Mouse (Mus musculus): ENCODE measurements around the gene Ppcdc.
A peak's percentile ranks its signal among the peaks of the same experiment; 100 is the strongest.

Ppcdc gene

DNA sequence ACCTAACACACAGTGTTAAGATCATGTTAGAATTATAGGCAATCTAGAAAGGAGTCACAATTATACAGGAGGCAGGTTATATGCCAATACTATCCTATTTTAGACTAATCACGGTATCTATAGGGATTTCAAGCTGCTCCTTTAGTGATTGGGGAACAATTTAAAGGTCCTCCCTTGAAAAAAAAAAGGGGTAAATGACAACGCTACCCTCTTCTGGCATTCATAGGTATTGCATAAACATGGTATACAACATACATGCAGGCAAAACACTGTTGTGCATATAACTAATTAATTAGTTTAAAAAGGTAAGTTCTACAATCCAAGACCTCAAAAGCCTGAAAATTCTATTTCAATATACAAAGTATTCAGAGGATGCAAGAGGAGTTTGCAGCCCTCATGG is 88.6 kb downstream of the Ppcdc start:
- DNase-seq = no peak

DNA sequence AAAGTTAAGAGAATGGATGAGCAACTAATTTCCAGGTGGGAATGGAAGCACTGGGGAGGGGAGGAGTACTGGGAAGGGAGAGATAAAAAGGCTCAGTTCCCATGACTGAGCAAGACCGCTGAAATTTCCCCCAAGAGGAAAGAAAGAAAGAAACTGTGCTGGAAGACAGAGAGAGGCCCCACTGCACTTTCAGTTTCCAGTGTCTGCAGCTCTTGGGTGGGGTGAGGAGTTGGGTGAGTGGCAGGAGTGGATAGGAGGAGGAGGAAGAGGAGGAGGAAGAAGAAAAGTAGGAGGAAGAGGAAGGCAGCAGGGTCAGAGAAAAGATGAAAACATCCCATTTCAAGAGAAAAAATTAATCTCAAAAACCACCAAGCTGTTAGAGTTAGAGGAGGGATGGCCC is 94.0 kb downstream of the Ppcdc start:
- DNase-seq = no peak

DNA sequence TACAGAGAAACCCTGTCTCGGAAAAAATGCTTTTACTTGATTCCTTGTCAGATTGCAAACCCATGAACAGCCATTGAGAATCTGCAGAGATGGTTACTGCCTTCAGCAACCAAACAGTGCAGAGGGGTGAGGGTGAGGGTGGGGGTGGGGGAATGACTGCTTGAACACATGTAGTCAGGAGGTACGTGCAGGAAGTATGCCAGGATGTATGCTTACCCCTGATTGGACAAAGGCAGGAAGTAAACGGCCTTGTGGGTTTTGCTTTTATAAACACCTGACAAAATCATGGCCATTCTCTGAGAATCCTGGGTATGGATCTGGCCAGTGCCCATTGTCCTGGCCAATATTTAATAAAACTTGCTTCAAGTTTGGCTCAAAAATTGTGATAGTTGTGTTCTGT is 96.2 kb downstream of the Ppcdc start:
- no peak for DNase-seq

DNA sequence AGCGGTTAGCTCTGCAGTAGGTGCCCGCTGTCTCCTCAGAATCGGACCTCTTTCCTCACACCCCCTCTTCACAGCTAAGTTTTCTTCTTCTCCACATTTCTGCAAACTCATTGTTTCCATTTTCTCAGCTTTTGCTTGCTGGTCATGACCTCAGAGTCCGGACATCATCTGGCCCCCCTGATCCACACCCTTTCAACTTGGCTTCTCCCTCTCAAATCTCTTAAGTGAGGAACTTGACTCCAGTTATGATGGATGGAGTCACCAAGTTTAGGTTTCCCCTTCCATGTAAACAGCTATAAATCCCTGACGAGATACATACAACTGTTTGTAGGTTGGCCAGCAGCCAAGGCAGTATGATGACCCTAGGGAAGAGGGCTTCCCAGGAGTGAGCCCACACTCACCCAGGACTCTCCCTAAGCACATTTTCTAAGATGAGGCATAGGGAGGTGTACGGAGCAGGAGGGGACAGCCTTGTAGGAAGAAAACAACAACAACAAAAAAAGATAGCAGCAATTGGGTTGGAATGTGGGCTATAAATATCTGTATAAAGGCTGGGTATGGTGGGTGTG is 96.9 kb downstream of the Ppcdc start:
- no peak for DNase-seq

DNA sequence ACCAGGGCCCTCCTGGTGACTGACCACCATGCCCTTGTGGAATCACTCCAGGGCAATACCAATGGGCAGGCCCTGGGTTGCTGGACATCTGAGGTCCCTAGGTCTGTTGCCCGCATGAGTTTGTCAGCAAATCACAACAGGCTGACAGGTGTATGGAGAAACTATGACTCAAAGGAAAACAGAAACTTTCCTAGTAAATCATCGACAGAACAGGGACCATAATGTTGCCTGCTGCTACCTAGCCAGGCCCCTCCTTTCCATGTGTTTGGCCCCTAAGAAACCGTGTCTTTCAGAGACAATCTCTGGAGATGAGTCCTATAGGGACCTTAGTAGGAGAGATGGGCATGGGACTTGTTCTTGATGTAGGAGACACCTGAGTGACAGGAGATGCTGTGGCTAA is 97.7 kb downstream of the Ppcdc start:
- no peak for DNase-seq

DNA sequence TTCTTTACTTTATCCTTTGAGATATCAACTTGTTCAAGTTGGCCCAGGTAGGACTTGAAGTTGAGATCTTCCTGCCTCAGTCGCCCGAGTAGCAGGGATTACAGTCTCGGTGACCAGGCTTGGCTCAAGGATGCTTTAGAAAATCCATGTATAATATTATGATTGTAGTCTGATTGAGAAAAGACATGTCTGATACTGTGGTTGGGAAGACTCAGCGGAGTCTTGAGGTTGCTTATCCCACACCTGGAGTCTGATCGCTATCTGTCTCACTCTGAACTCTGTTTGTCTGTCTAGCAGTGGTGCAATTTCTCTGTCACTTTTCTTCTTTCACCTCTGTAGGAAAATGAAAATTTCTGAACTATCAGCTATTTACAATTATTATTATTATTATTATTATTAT is 99.6 kb downstream of the Ppcdc start:
- no peak for DNase-seq

DNA sequence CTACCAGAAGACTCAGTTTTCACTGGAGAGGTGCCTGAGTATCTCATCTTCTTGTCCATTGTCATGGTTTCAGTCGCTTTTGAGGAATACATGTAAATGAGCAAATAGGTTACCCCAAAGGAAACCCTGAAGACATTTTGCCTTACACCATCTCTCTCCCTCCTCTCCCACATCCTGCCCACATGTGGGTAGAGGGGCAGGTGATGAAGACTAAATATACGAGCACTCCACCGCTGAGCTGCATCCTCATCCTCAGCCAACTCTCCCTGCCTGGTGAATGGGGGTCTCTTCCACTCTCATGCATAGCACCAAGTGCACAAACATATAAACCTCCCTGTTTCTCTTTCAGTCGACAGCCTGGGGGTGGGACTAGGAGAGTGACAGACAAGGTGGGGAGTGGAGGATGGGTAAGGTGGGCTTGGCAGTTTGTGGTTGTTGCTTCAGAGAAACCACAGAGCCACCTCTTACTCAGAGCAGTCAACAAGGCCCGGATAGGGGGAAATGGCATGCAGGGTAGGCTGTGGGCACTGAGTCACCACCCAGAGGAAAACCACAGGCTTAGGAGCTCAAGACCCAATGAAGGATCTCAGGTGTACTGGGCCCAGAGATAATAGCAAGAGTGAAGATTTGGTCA is 100.2 kb downstream of the Ppcdc start:
- DNase-seq = peak; percentile 12 to 23

DNA sequence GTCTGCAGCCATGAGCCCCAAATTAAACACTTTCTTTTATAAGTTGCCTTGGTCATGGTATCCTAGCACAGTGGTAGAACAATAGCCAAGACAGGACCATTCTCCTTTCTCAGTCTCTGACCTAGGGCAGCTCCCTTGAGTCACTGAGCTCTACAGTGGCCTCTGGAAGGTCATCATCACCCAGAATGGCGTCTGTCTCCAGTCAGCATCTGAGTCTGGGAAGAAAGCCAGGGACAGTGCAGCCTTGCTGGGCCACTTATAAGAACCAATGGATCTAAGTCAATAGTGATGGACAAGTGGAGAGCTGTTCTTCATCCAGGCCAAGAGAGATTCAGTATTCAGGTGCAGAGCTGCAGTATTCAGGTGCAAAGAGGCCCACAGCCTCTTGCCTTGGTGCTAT is 101.2 kb downstream of the Ppcdc start:
- no peak for DNase-seq

All from spleen, adult 18-20 months (tissue).